9 mouse cellular contexts compared by ENCODE assay signal in genomic region chr11:8652116-8652714, GRCm38 (mm10). TPM values are rescaled to one million over a fixed set of nuclear protein-coding genes. Genes with fewer than 3 reads are reported as not detected.
A peak's percentile ranks its signal among the peaks of the same experiment; 100 is the strongest.
DNase-seq lines count a peak whose midpoint lies in the region; ATAC-seq and TF ChIP-seq lines count a peak whose summit lies in the region.
"Had no signal": no experiment of that assay in that cellular context is flagged by ENCODE, and none has a peak within 500 bp of the region (broad histone marks: within the 10 kb centered on the region; RNA-seq: fewer than 3 reads in every experiment).

No protein-coding gene starts in this region.

- no peak overlapping the region for H3K4me3 ChIP-seq in heart, embryonic 15.5 days
- H3K4me3 ChIP-seq in heart, adult 2 months: no peak overlapping the region
- H3K4me3 ChIP-seq in lung, embryonic 14.5 days (ENCODE audit: low read depth, low read length): no peak overlapping the region
- no peak overlapping the region for H3K4me3 ChIP-seq in lung, postnatal 0 days (ENCODE audit: low read depth, low read length)
- no peak overlapping the region for H3K4me3 ChIP-seq in embryonic facial prominence, embryonic 14.5 days (ENCODE audit: low read depth, low read length)
- H3K4me3 ChIP-seq in limb, embryonic 13.5 days: no peak overlapping the region

- no peak for ATAC-seq in heart, embryonic 15.5 days (replicated peaks; ENCODE audit: insufficient number of reproducible peaks, insufficient read depth, low FRiP score, low read depth)
- no peak for ATAC-seq in lung, embryonic 14.5 days (ENCODE audit: insufficient read depth)
- no peak for ATAC-seq in lung, postnatal 0 days
- no peak for ATAC-seq in embryonic facial prominence, embryonic 14.5 days (ENCODE audit: low read depth)
- peak; percentile 9; the same call in 1 of the 2 replicates for ATAC-seq in limb, embryonic 13.5 days (ENCODE audit: low FRiP score, low read depth)
- ATAC-seq in erythroid progenitor cell, adult 5-6 weeks (replicated peaks; ENCODE audit: low FRiP score, poor library complexity, severe bottlenecking): no peak

- TF ChIP-seq POLR2A in heart, adult 2 months (IDR thresholded peaks at IDR 0.05; ENCODE audit: insufficient read depth, low read depth, low read length): no peak

- no peaks in the 10 kb centered on the region for H3K79me2 ChIP-seq in heart, adult 2 months (replicated peaks; ENCODE audit: control insufficient read depth, insufficient read depth, low read length)

- H3K4me2 ChIP-seq in heart, embryonic 15.5 days: no peak overlapping the region
- H3K4me2 ChIP-seq in lung, embryonic 14.5 days: 0 out of 2 replicates have a peak overlapping the region, but pooled peaks have one; percentile 13
- no peak overlapping the region for H3K4me2 ChIP-seq in lung, postnatal 0 days (replicated peaks; ENCODE audit: low read depth, low read length)
- no peak overlapping the region for H3K4me2 ChIP-seq in embryonic facial prominence, embryonic 14.5 days (ENCODE audit: low read depth, low read length)
- peak overlapping the region; percentile 50 for H3K4me2 ChIP-seq in limb, embryonic 13.5 days (replicated peaks)

- no peak for TF ChIP-seq CTCF in heart, adult 2 months (IDR thresholded peaks at IDR 0.05)
- TF ChIP-seq CTCF in lung, embryonic 14.5 days (IDR thresholded peaks at IDR 0.05; ENCODE audit: low read depth): no peak
- no peak for TF ChIP-seq CTCF in lung, postnatal 0 days (IDR thresholded peaks at IDR 0.05)

- H3K9me3 ChIP-seq in heart, embryonic 15.5 days (replicated peaks): no peaks in the 10 kb centered on the region
- no peaks in the 10 kb centered on the region for H3K9me3 ChIP-seq in lung, embryonic 14.5 days (ENCODE audit: low read depth, low read length)
- H3K9me3 ChIP-seq in lung, postnatal 0 days (ENCODE audit: low read length): no peaks in the 10 kb centered on the region
- no peaks in the 10 kb centered on the region for H3K9me3 ChIP-seq in embryonic facial prominence, embryonic 14.5 days (ENCODE audit: control insufficient read depth, low read length)
- no peaks in the 10 kb centered on the region for H3K9me3 ChIP-seq in limb, embryonic 13.5 days

- WGBS in heart, embryonic 15.5 days: 80% methylated on average over 10 of the region's 10 CpGs
- 93% methylated on average over 10 of the region's 10 CpGs for WGBS in heart, adult 2 months
- 70% methylated on average over 10 of the region's 10 CpGs for WGBS in lung, embryonic 14.5 days
- WGBS in lung, postnatal 0 days: 74% methylated on average over 10 of the region's 10 CpGs
- 70% methylated on average over 10 of the region's 10 CpGs for WGBS in embryonic facial prominence, embryonic 14.5 days
- 76% methylated on average over 10 of the region's 10 CpGs for WGBS in limb, embryonic 13.5 days

- intact Hi-C loops in heart, adult 2 months (cut with DNase I): no loop called here

- H3K9ac ChIP-seq in heart, embryonic 15.5 days: no peak overlapping the region
- H3K9ac ChIP-seq in heart, adult 2 months (ENCODE audit: low read depth, low read length): no peak overlapping the region
- H3K9ac ChIP-seq in lung, embryonic 14.5 days: no peak overlapping the region
- no peak overlapping the region for H3K9ac ChIP-seq in lung, postnatal 0 days (replicated peaks; ENCODE audit: low read depth)
- H3K9ac ChIP-seq in embryonic facial prominence, embryonic 14.5 days (ENCODE audit: low read depth, low read length): no peak overlapping the region
- H3K9ac ChIP-seq in limb, embryonic 13.5 days: no peak overlapping the region

- peaks cover 70% of the 10 kb centered on the region for H3K4me1 ChIP-seq in heart, embryonic 15.5 days (replicated peaks)
- H3K4me1 ChIP-seq in heart, adult 2 months (ENCODE audit: control insufficient read depth, insufficient read depth, low read length): peaks cover 7% of the 10 kb centered on the region
- peaks cover 46% of the 10 kb centered on the region for H3K4me1 ChIP-seq in lung, embryonic 14.5 days (ENCODE audit: insufficient read depth)
- H3K4me1 ChIP-seq in lung, postnatal 0 days (ENCODE audit: insufficient read depth, low read depth, low read length): peaks cover 13% of the 10 kb centered on the region; the same call in 1 of the 2 replicates
- peaks cover 57% of the 10 kb centered on the region for H3K4me1 ChIP-seq in embryonic facial prominence, embryonic 14.5 days (ENCODE audit: control insufficient read depth, insufficient read depth, low read length)
- peaks cover 98% of the 10 kb centered on the region for H3K4me1 ChIP-seq in limb, embryonic 13.5 days

- H3K27me3 ChIP-seq in heart, embryonic 15.5 days: no peaks in the 10 kb centered on the region
- H3K27me3 ChIP-seq in heart, adult 2 months (ENCODE audit: control insufficient read depth, insufficient read depth, low read length): no peaks in the 10 kb centered on the region
- H3K27me3 ChIP-seq in lung, embryonic 14.5 days (ENCODE audit: insufficient read depth, low read length): no peaks in the 10 kb centered on the region
- no peaks in the 10 kb centered on the region for H3K27me3 ChIP-seq in lung, postnatal 0 days (replicated peaks; ENCODE audit: insufficient read depth, low read length)
- no peaks in the 10 kb centered on the region for H3K27me3 ChIP-seq in embryonic facial prominence, embryonic 14.5 days (replicated peaks; ENCODE audit: control insufficient read depth, insufficient read depth, low read length)
- no peaks in the 10 kb centered on the region for H3K27me3 ChIP-seq in limb, embryonic 13.5 days

- peak overlapping the region; percentile 66; the same call in 1 of the 2 replicates for H3K27ac ChIP-seq in heart, embryonic 15.5 days
- H3K27ac ChIP-seq in heart, adult 2 months: no peak overlapping the region
- H3K27ac ChIP-seq in lung, embryonic 14.5 days (ENCODE audit: low read depth): peak overlapping the region; percentile 76; the same call in 1 of the 2 replicates
- no peak overlapping the region for H3K27ac ChIP-seq in lung, postnatal 0 days (ENCODE audit: low read length)
- H3K27ac ChIP-seq in embryonic facial prominence, embryonic 14.5 days (replicated peaks; ENCODE audit: low read depth, low read length): peak overlapping the region; percentile 36
- H3K27ac ChIP-seq in limb, embryonic 13.5 days: peak overlapping the region; percentile 93

- no peak for DNase-seq in heart, adult 2 months
- DNase-seq in lung, embryonic 14.5 days: no peak
- no peak for DNase-seq in lung, postnatal 0 days (ENCODE audit: low spot score)
- no peak for DNase-seq in embryonic facial prominence, embryonic 14.5 days (ENCODE audit: low spot score)
- DNase-seq: cerebellum, adult 18-20 months; lung, postnatal 36 days had no signal

- no peaks in the 10 kb centered on the region for H3K36me3 ChIP-seq in heart, embryonic 15.5 days
- no peaks in the 10 kb centered on the region for H3K36me3 ChIP-seq in heart, adult 2 months (ENCODE audit: control insufficient read depth, insufficient read depth, low read length)
- peaks cover 11% of the 10 kb centered on the region; the same call in 1 of the 2 replicates for H3K36me3 ChIP-seq in lung, embryonic 14.5 days (ENCODE audit: insufficient read depth)
- H3K36me3 ChIP-seq in lung, postnatal 0 days (ENCODE audit: insufficient read depth, low read length): no peaks in the 10 kb centered on the region
- no peaks in the 10 kb centered on the region for H3K36me3 ChIP-seq in embryonic facial prominence, embryonic 14.5 days (ENCODE audit: control insufficient read depth, insufficient read depth, low read length)
- H3K36me3 ChIP-seq in limb, embryonic 13.5 days: peaks cover under 1% of the 10 kb centered on the region; the same call in 1 of the 2 replicates

- TF ChIP-seq EP300 in heart, adult 2 months (IDR thresholded peaks at IDR 0.05; ENCODE audit: insufficient read depth, low read depth, low read length): no peak
- TF ChIP-seq EP300 in lung, postnatal 0 days (IDR thresholded peaks at IDR 0.05): no peak

RNA-seq across cellular contexts. Expression of gene Tns3, which starts 12.1 kb away (rescaled TPM):
- 16.4 and 22.9 TPM in 2 replicates for polyA plus RNA-seq in heart, embryonic 15.5 days (2015; fragmentation: Nextera tagmentation; extraction: Ambion mirVana)
- total RNA-seq in heart, adult 2 months (2021): 10 to 100 TPM; 23.1 to 23.9 TPM
- polyA plus RNA-seq in heart, adult 2 months (2012; rRNA removed): 14.8 and 18.4 TPM in 2 replicates
- 34.7 and 41.0 TPM in 2 replicates for polyA plus RNA-seq in lung, embryonic 14.5 days (2014; fragmentation: Nextera tagmentation; extraction: Ambion mirVana)
- 34.9 and 37.5 TPM in 2 replicates for polyA plus RNA-seq in lung, postnatal 0 days (2015; fragmentation: Nextera tagmentation; extraction: Ambion mirVana)
- 19.3 and 20.5 TPM in 2 replicates for polyA plus RNA-seq in embryonic facial prominence, embryonic 14.5 days (2014; fragmentation: Nextera tagmentation; extraction: Ambion mirVana)
- 42.9 and 45.3 TPM in 2 replicates for polyA plus RNA-seq in limb, embryonic 13.5 days (2015; fragmentation: Nextera tagmentation; extraction: Ambion mirVana)
- 6.1 and 6.3 TPM in 2 replicates for total RNA-seq in erythroid progenitor cell, adult 5-6 weeks (2015; ENCODE audit: low replicate concordance)
- 1.7 and 5.1 TPM in 2 replicates for total RNA-seq in erythroid progenitor cell, adult 5-6 weeks (2017; ENCODE audit: low replicate concordance)

Comparison
In these comparisons a context has a peak if more than half of its experiments do, and no peak if none do; other contexts are left out.
1. H3K27ac ChIP-seq: peak in heart, embryonic 15.5 days (single experiment), lung, embryonic 14.5 days (single experiment), embryonic facial prominence, embryonic 14.5 days (single experiment) and limb, embryonic 13.5 days (single experiment); none in heart, adult 2 months (single experiment) and lung, postnatal 0 days (single experiment).
2. H3K4me2 ChIP-seq: peak in lung, embryonic 14.5 days (single experiment) and limb, embryonic 13.5 days (single experiment); none in heart, embryonic 15.5 days (single experiment), lung, postnatal 0 days (single experiment) and embryonic facial prominence, embryonic 14.5 days (single experiment).